Mouse (Mus musculus) telencephalon, adult 2 months (tissue): ENCODE data around the gene Surf1.

Source experiments
- DNase-seq: peaks from one replicate; pipeline ENCODE4 v3.0.0-alpha.2; 2011; ENCODE audit warnings: low read depth, low spot score

Gene Surf1

GRCm38 (mm10) chr2:26927745-26928476, 11.6 kb upstream of the Surf1 start:
- DNase-seq: no peak

GRCm38 (mm10) chr2:26921784-26922183, 5.5 kb upstream of the Surf1 start:
- no peak for DNase-seq

- DNase-seq: no peak
Observed at GRCm38 (mm10) chr2:26920190-26920855, 4.0 kb upstream of the Surf1 start.

- DNase-seq: no peak
Observed at GRCm38 (mm10) chr2:26919684-26920083, 3.4 kb upstream of the Surf1 start.

- DNase-seq: no peak
Observed at GRCm38 (mm10) chr2:26916738-26917137, 408 bp upstream of the Surf1 start.

GRCm38 (mm10) chr2:26914148-26914941, 2.0 kb downstream of the Surf1 start:
- no peak for DNase-seq

GRCm38 (mm10) chr2:26913416-26914147, 2.7 kb downstream of the Surf1 start:
- no peak for DNase-seq

GRCm38 (mm10) chr2:26912253-26912770, 4.0 kb downstream of the Surf1 start:
- DNase-seq: no peak

GRCm38 (mm10) chr2:26910994-26911765, 5.2 kb downstream of the Surf1 start:
- no peak for DNase-seq

GRCm38 (mm10) chr2:26910124-26910993, 6.0 kb downstream of the Surf1 start, which contains the start of the genes Med22 and Rpl7a:
Gene Med22, minus strand, starts transcription at chr2:26910677.
Gene Rpl7a, plus strand, starts transcription at chr2:26910764.
- DNase-seq: peak; percentile 97

- no peak for DNase-seq
Observed at GRCm38 (mm10) chr2:26909387-26909784, 6.9 kb downstream of the Surf1 start.

GRCm38 (mm10) chr2:26908710-26909386, 7.5 kb downstream of the Surf1 start:
- DNase-seq: no peak

GRCm38 (mm10) chr2:26907109-26907508, 9.2 kb downstream of the Surf1 start:
- DNase-seq: no peak

- DNase-seq: no peak
Observed at GRCm38 (mm10) chr2:26906431-26906830, 9.9 kb downstream of the Surf1 start.

- no peak for DNase-seq
Observed at GRCm38 (mm10) chr2:26905936-26906335, 10.4 kb downstream of the Surf1 start.

- DNase-seq: no peak
Observed at GRCm38 (mm10) chr2:26903311-26903710, 13.0 kb downstream of the Surf1 start.

GRCm38 (mm10) chr2:26902467-26903220, 13.7 kb downstream of the Surf1 start, which contains the start of gene Surf6:
Gene Surf6, minus strand, starts transcription at chr2:26902879.
- DNase-seq: peak; percentile 98

GRCm38 (mm10) chr2:26901834-26902400, 14.4 kb downstream of the Surf1 start:
- DNase-seq: no peak
